Mouse (Mus musculus): ENCODE results near the gene Crls1. TPM values are rescaled to one million over a fixed set of nuclear protein-coding genes. Genes with fewer than 3 reads are reported as not detected.

Crls1 gene
- polyA plus RNA-seq (2015; fragmentation: Nextera tagmentation; extraction: Ambion mirVana): 36.6 and 39.0 TPM in 2 replicates

DNA sequence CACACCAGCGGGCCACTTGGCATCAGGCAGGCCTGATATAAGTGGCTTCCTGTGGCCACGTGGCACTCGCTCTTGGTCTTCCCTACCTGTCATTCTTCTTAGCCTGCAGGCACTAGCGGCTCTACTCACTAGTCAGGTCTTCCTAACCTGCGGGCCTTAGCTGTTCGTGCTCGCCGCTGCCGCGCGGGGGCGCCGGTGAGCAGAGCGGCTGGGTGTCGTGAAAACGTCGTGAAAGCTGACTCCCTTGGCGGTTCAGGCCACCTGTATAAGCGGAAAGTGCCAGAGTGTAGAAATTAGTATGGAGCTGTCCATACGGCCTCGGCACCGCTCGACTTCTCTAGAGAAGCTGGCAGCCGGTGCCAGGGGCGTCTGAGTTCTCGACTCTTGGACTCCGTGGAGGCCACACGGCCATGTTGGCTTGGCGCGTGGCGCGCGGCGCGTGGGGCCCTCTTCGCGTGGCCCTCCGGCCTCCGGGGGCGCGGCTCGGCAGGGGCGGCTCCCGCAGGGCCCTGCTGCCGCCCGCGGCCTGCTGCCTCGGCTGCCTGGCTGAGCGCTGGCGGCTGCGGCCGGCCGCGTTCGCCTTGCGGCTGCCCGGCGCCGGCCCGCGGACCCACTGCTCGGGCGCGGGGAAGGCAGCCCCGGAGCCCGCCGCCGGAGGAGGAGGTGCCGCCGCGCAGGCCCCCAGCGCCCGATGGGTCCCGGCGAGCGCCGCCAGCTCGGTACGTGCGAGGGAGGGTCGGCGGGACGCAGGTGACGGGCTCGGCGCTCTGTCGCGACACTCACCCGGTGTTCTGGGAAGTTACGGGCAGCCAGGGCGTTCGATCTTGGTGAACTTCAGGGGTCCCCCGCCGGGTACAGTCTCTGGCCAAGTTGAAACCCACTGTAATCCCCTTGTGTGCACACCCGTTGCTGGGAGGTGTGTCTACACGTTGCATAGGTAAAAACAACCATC, at the start of gene Crls1:
Gene Crls1, plus strand, starts transcription at position 260 of the 952 bp plus-strand sequence.
- under 1% methylated on average over 81 of the region's 96 CpGs for WGBS
- Histone ChIP-seq H3K36me3 (ENCODE audit: control insufficient read depth, insufficient read depth) (peaks cover 18% of the 10 kb centered on the region; the same call in 1 of the 2 replicates), H3K9ac (ENCODE audit: low read depth, low read length) (peak within 1 kb of the TSS; percentile 88), H3K4me2 (replicated peaks; ENCODE audit: low read depth) (peak within 1 kb of the TSS; percentile 76), H3K27ac (ENCODE audit: low read depth, low read length) (peak within 1 kb of the TSS; percentile 88), H3K4me1 (replicated peaks; ENCODE audit: control insufficient read depth, insufficient read depth, low read length) (peaks cover 5% of the 10 kb centered on the region; the same call in 1 of the 2 replicates), H3K4me3 (ENCODE audit: low read depth, low read length) (peak within 1 kb of the TSS; percentile 77), H3K27me3 (replicated peaks; ENCODE audit: control insufficient read depth, insufficient read depth, low read length) (no peaks in the 10 kb centered on the region), H3K9me3 (ENCODE audit: control insufficient read depth) (no peaks in the 10 kb centered on the region)
- peak; percentile 94 for ATAC-seq
- peak; percentile 100 for TF ChIP-seq CTCF (IDR thresholded peaks at IDR 0.05; ENCODE audit: low read depth)

DNA sequence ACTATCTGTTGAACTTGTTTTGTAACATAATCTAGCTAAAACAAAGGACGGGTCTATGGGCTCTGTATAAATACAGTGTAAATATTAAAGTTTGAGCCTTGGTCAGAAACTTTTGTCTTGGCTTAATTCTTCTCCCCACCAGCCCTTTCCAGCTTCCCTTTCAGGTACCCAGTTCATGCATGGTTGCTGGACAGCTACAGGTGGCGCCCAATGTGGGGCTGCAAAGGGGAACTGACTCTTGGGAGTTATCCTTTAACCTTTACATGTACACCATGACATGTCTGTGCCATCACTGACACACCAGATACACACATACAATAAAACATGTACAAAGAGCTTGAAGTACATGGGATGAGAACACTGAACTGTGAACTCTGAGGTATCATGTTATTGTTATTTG, 43.5 kb upstream of the Crls1 start:
- H3K9me3 ChIP-seq (ENCODE audit: control insufficient read depth): no peaks in the 10 kb centered on the region
- no peak overlapping the region for H3K9ac ChIP-seq (ENCODE audit: low read depth, low read length)
- no peak for ATAC-seq
- no peaks in the 10 kb centered on the region for H3K4me1 ChIP-seq (replicated peaks; ENCODE audit: control insufficient read depth, insufficient read depth, low read length)
- no peaks in the 10 kb centered on the region for H3K27me3 ChIP-seq (replicated peaks; ENCODE audit: control insufficient read depth, insufficient read depth, low read length)
- peaks cover 47% of the 10 kb centered on the region for H3K36me3 ChIP-seq (ENCODE audit: control insufficient read depth, insufficient read depth)
- H3K4me2 ChIP-seq (replicated peaks; ENCODE audit: low read depth): no peak overlapping the region
- no peak for TF ChIP-seq CTCF (IDR thresholded peaks at IDR 0.05; ENCODE audit: low read depth)
- no peak overlapping the region for H3K4me3 ChIP-seq (ENCODE audit: low read depth, low read length)
- no peak overlapping the region for H3K27ac ChIP-seq (ENCODE audit: low read depth, low read length)
- 83% methylated on average over 2 of the region's 2 CpGs for WGBS

DNA sequence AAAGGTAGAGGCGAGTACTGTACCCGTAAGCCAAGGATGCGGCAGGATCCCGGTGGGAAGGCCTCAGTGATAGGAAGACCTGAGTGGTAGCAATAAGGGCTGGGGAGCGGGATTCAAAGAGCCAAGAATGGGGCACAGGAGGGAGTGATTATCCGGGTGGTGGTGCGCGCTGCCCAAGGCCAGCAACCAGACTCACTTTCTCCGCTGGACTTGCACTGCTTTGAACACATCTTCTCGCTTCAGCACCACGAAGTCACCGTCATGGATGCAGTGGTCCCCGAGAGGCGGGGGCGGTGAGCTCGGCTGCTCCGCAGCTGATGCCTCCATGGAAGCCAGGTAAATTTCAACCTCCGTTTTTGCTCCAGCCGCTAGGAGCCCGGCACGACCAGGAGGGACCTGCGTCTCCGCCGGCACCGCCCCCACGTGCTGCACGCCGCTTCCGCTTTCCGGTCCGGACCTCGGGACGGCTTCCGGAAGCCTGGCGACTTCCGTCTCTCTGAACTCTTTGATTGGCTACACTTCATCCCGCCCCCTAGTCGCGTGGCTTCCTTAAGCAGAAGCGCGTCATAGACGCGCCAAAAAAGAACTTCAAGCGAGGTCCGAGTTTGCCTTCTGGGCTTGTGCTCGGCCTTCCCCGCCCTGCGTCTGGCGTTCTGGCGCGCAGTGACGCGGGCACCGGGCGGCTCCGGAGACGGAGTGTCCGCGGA, 30.7 kb upstream of the Crls1 start, which contains the start of the genes Trmt6 and Mcm8:
Gene Trmt6, minus strand, starts transcription at position 448 of the 707 bp plus-strand sequence.
Gene Mcm8, plus strand, starts transcription at position 534 of the 707 bp plus-strand sequence.
- peak; percentile 100 for ATAC-seq
- 0 out of 2 replicates have a peak, but pooled peaks cover 4% of the 10 kb centered on the region for H3K4me1 ChIP-seq (replicated peaks; ENCODE audit: control insufficient read depth, insufficient read depth, low read length)
- no peaks in the 10 kb centered on the region for H3K9me3 ChIP-seq (ENCODE audit: control insufficient read depth)
- peak; percentile 51 for TF ChIP-seq CTCF (IDR thresholded peaks at IDR 0.05; ENCODE audit: low read depth)
- no peaks in the 10 kb centered on the region for H3K27me3 ChIP-seq (replicated peaks; ENCODE audit: control insufficient read depth, insufficient read depth, low read length)
- peak within 1 kb of the TSS; percentile 70 for H3K4me3 ChIP-seq (ENCODE audit: low read depth, low read length)
- WGBS: under 1% methylated on average over 59 of the region's 59 CpGs
- H3K27ac ChIP-seq (ENCODE audit: low read depth, low read length): peak within 1 kb of the TSS; percentile 66
- H3K9ac ChIP-seq (ENCODE audit: low read depth, low read length): peak within 1 kb of the TSS; percentile 70
- peaks cover 14% of the 10 kb centered on the region for H3K36me3 ChIP-seq (ENCODE audit: control insufficient read depth, insufficient read depth)
- H3K4me2 ChIP-seq (replicated peaks; ENCODE audit: low read depth): peak within 1 kb of the TSS; percentile 83

DNA sequence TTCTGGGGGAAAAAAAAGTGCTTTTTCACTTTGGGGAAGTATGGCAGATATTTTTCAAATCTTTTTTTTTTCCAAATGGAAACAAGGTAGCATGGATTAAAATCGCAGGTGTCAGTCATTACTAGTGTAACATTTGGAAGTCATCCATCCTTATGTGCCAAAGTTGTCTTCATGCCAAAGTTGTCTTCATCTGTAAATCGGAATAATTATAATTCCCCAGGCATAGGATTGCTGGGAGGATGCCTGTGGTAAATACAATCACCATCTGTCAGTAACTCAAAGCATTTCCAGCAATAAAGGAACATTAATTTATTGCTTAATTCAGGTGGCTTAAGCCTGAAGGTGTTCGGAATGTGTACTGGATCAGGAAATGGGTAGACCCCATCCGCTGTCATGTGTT, 5.4 kb upstream of the Crls1 start:
- no peak for TF ChIP-seq CTCF (IDR thresholded peaks at IDR 0.05; ENCODE audit: low read depth)
- WGBS: 94% methylated on average over 4 of the region's 4 CpGs
- no peaks in the 10 kb centered on the region for H3K4me1 ChIP-seq (replicated peaks; ENCODE audit: control insufficient read depth, insufficient read depth, low read length)
- H3K9ac ChIP-seq (ENCODE audit: low read depth, low read length): no peak overlapping the region
- H3K36me3 ChIP-seq (ENCODE audit: control insufficient read depth, insufficient read depth): peaks cover 3% of the 10 kb centered on the region; the same call in 1 of the 2 replicates
- no peaks in the 10 kb centered on the region for H3K9me3 ChIP-seq (ENCODE audit: control insufficient read depth)
- no peak overlapping the region for H3K4me2 ChIP-seq (replicated peaks; ENCODE audit: low read depth)
- H3K4me3 ChIP-seq (ENCODE audit: low read depth, low read length): no peak overlapping the region
- H3K27ac ChIP-seq (ENCODE audit: low read depth, low read length): no peak overlapping the region
- H3K27me3 ChIP-seq (replicated peaks; ENCODE audit: control insufficient read depth, insufficient read depth, low read length): no peaks in the 10 kb centered on the region
- no peak for ATAC-seq

DNA sequence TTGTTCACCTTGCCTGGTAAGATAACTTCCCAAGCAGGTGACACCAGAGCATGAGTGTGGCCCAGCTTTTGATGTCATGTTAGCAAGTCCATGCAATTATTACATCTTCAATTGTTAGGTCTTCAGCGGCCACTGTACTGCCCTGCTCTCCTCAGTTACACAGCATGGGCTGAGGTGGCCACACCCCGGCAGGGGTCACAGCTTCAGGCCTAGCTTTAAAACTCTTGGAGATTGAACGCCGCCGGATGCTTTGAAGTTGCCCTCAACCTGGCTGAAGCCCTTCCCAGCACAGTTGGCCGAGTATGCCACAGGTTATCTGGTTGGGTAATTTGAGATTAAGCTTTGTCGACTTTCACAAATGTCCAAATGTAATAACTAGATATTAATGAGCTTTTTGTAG, 1.1 kb downstream of the Crls1 start:
- 17% methylated on average over 7 of the region's 7 CpGs for WGBS
- Histone ChIP-seq H3K27me3 (replicated peaks; ENCODE audit: control insufficient read depth, insufficient read depth, low read length) (no peaks in the 10 kb centered on the region), H3K4me2 (replicated peaks; ENCODE audit: low read depth) (peak overlapping the region; percentile 76), H3K36me3 (ENCODE audit: control insufficient read depth, insufficient read depth) (peaks cover 21% of the 10 kb centered on the region; the same call in 1 of the 2 replicates), H3K9ac (ENCODE audit: low read depth, low read length) (peak overlapping the region; percentile 88), H3K4me1 (replicated peaks; ENCODE audit: control insufficient read depth, insufficient read depth, low read length) (peaks cover 5% of the 10 kb centered on the region; the same call in 1 of the 2 replicates), H3K9me3 (ENCODE audit: control insufficient read depth) (no peaks in the 10 kb centered on the region), H3K27ac (ENCODE audit: low read depth, low read length) (no peak overlapping the region), H3K4me3 (ENCODE audit: low read depth, low read length) (peak overlapping the region; percentile 77)
- no peak for TF ChIP-seq CTCF (IDR thresholded peaks at IDR 0.05; ENCODE audit: low read depth)
- no peak for ATAC-seq

DNA sequence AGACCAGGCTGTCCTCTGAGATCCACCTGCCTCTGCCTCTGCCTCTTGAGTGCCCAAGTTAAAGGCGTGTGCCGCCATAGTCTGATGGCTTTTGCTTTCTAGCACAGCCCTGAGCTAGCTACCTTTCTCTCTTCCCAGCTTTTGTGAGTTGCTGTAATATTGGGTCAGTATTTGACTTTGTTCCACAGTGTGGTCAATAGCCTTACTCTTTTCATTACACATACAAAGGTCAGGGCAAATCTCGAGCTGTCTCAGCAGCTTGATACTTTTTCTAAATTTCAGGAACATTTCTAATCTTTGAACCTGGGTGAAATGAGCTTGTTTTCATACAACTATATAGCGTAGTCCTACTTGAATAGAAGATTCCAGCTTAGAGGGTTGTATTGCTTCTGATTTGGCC, 1.9 kb downstream of the Crls1 start:
- peaks cover 5% of the 10 kb centered on the region; the same call in 1 of the 2 replicates for H3K4me1 ChIP-seq (replicated peaks; ENCODE audit: control insufficient read depth, insufficient read depth, low read length)
- no peak overlapping the region for H3K27ac ChIP-seq (ENCODE audit: low read depth, low read length)
- H3K4me3 ChIP-seq (ENCODE audit: low read depth, low read length): no peak overlapping the region
- WGBS: 67% methylated on average over 4 of the region's 4 CpGs
- H3K36me3 ChIP-seq (ENCODE audit: control insufficient read depth, insufficient read depth): peaks cover 17% of the 10 kb centered on the region; the same call in 1 of the 2 replicates
- TF ChIP-seq CTCF (IDR thresholded peaks at IDR 0.05; ENCODE audit: low read depth): no peak
- H3K9ac ChIP-seq (ENCODE audit: low read depth, low read length): no peak overlapping the region
- no peaks in the 10 kb centered on the region for H3K27me3 ChIP-seq (replicated peaks; ENCODE audit: control insufficient read depth, insufficient read depth, low read length)
- peak overlapping the region; percentile 76 for H3K4me2 ChIP-seq (replicated peaks; ENCODE audit: low read depth)
- no peak for ATAC-seq
- H3K9me3 ChIP-seq (ENCODE audit: control insufficient read depth): no peaks in the 10 kb centered on the region

All from intestine, postnatal 0 days (tissue).